Mouse (Mus musculus) limb, embryonic 12.5 days (tissue): ENCODE results near the gene Il15. TPM values are rescaled to one million over a fixed set of nuclear protein-coding genes. Genes with fewer than 3 reads are reported as not detected.

Experiments
- ATAC-seq: fragments of 200-750 bp; cut with Nextera tagmentation; 2 replicates; pipeline ENCODE4 v1.8.0; 2017; ENCODE audit warnings: low read depth, moderate TSS enrichment; ENCODE audit not compliant: insufficient number of reproducible peaks, insufficient read depth, low FRiP score, low TSS enrichment
- H3K27ac ChIP-seq: fragments of 300-500 bp; sonication (generic); 2 replicates; pipeline ENCODE4 v1.5.1; 2016; ENCODE audit warnings: mild to moderate bottlenecking, moderate library complexity
- H3K27me3 ChIP-seq: fragments of 300-500 bp; sonication (generic); 2 replicates; pipeline ENCODE4 v1.6.1; 2016; ENCODE audit warnings: mild to moderate bottlenecking, moderate library complexity
- H3K36me3 ChIP-seq: fragments of 300-500 bp; sonication (generic); 2 replicates; pipeline ENCODE4 v1.6.1; 2016; ENCODE audit warnings: mild to moderate bottlenecking, moderate library complexity
- H3K4me1 ChIP-seq: fragments of 300-500 bp; sonication (generic); replicated peaks from 2 replicates; pipeline ENCODE4 v1.6.1; 2016
- H3K4me2 ChIP-seq: fragments of 300-500 bp; sonication (generic); 2 replicates; pipeline ENCODE4 v1.6.1; 2016; ENCODE audit warnings: mild to moderate bottlenecking, moderate library complexity
- H3K4me3 ChIP-seq: fragments of 300-500 bp; sonication (generic); replicated peaks from 2 replicates; pipeline ENCODE4 v1.5.1; 2016; ENCODE audit warnings: mild to moderate bottlenecking
- H3K9ac ChIP-seq: fragments of 300-500 bp; sonication (generic); replicated peaks from 2 replicates; pipeline ENCODE4 v1.6.1; 2016; ENCODE audit warnings: mild to moderate bottlenecking, moderate library complexity
- H3K9me3 ChIP-seq: fragments of 300-500 bp; sonication (generic); 2 replicates; pipeline ENCODE4 v1.6.1; 2016; ENCODE audit warnings: mild to moderate bottlenecking, moderate library complexity
- WGBS: fragments of 180-500 bp; shearing (Covaris S2); methylation state at CpG from one replicate; pipeline ENCODE4 v1.1.7; 2016; 5-methylcytosine and 5-hydroxymethylcytosine counted together
- polyA plus RNA-seq: library from polyadenylated mRNA; unstranded; fragments of >200 nt; fragmentation: Nextera tagmentation; extraction: Ambion mirVana; gene quantifications from 2 replicates; pipeline ENCODE4 v1.2.1, GENCODE M21; 2016

The Il15 gene
- polyA plus RNA-seq, 1 experiment from 2014 or later: 3.1 TPM

- Histone ChIP-seq H3K4me2 (no peak overlapping the region), H3K4me1 (peaks cover 8% of the 10 kb centered on the region), H3K4me3 (no peak overlapping the region), H3K9me3 (no peaks in the 10 kb centered on the region), H3K36me3 (no peaks in the 10 kb centered on the region), H3K27me3 (no peaks in the 10 kb centered on the region), H3K27ac (no peak overlapping the region), H3K9ac (no peak overlapping the region)
- ATAC-seq: no peak
- 45% methylated on average over 2 of the region's 2 CpGs for WGBS
Observed at GRCm38 (mm10) chr8:82356091-82356490, 46.9 kb downstream of the Il15 start.

- no peak overlapping the region for H3K4me3 ChIP-seq
- no peaks in the 10 kb centered on the region for H3K36me3 ChIP-seq
- no peak for ATAC-seq
- H3K4me2 ChIP-seq: no peak overlapping the region
- peaks cover 8% of the 10 kb centered on the region for H3K4me1 ChIP-seq
- no peak overlapping the region for H3K27ac ChIP-seq
- H3K9me3 ChIP-seq: no peaks in the 10 kb centered on the region
- WGBS: 66% methylated on average over 1 of the region's 1 CpGs
- no peak overlapping the region for H3K9ac ChIP-seq
- H3K27me3 ChIP-seq: no peaks in the 10 kb centered on the region
Observed at GRCm38 (mm10) chr8:82351268-82351943, 51.6 kb downstream of the Il15 start.

- H3K9ac ChIP-seq: no peak overlapping the region
Observed at GRCm38 (mm10) chr8:82349299-82349698, 53.7 kb downstream of the Il15 start.

GRCm38 (mm10) chr8:82346485-82346884, 56.5 kb downstream of the Il15 start:
- no peak for ATAC-seq
- Histone ChIP-seq H3K27me3 (no peaks in the 10 kb centered on the region), H3K9me3 (no peaks in the 10 kb centered on the region), H3K4me2 (no peak overlapping the region), H3K36me3 (no peaks in the 10 kb centered on the region), H3K9ac (no peak overlapping the region), H3K27ac (no peak overlapping the region), H3K4me1 (no peaks in the 10 kb centered on the region), H3K4me3 (no peak overlapping the region)
- WGBS: 83% methylated on average over 3 of the region's 3 CpGs

More at GRCm38 (mm10) chr8:82349299-82349698, 53.7 kb downstream of the Il15 start:
- ATAC-seq: no peak
- no peak overlapping the region for H3K4me3 ChIP-seq
- no peak overlapping the region for H3K27ac ChIP-seq
- no peaks in the 10 kb centered on the region for H3K27me3 ChIP-seq
- no peak overlapping the region for H3K4me2 ChIP-seq
- no peaks in the 10 kb centered on the region for H3K9me3 ChIP-seq
- H3K36me3 ChIP-seq: no peaks in the 10 kb centered on the region
- peaks cover 6% of the 10 kb centered on the region for H3K4me1 ChIP-seq
- WGBS: 28% methylated on average over 2 of the region's 2 CpGs

GRCm38 (mm10) chr8:82331675-82332234, 71.3 kb downstream of the Il15 start:
- Histone ChIP-seq H3K27ac (no peak overlapping the region), H3K9me3 (no peaks in the 10 kb centered on the region), H3K4me1 (no peaks in the 10 kb centered on the region), H3K36me3 (no peaks in the 10 kb centered on the region), H3K9ac (no peak overlapping the region), H3K27me3 (no peaks in the 10 kb centered on the region), H3K4me2 (no peak overlapping the region), H3K4me3 (no peak overlapping the region)
- no peak for ATAC-seq
- WGBS: 87% methylated on average over 8 of the region's 8 CpGs

- 44% methylated on average over 2 of the region's 2 CpGs for WGBS
- H3K9ac ChIP-seq: no peak overlapping the region
Observed at GRCm38 (mm10) chr8:82327986-82328652, 74.9 kb downstream of the Il15 start.

GRCm38 (mm10) chr8:82326061-82326460, 77.0 kb downstream of the Il15 start:
- Histone ChIP-seq H3K27me3 (no peaks in the 10 kb centered on the region), H3K4me1 (no peaks in the 10 kb centered on the region), H3K27ac (no peak overlapping the region), H3K4me2 (no peak overlapping the region), H3K9ac (no peak overlapping the region), H3K4me3 (no peak overlapping the region), H3K36me3 (no peaks in the 10 kb centered on the region), H3K9me3 (no peaks in the 10 kb centered on the region)
- no peak for ATAC-seq
- WGBS: 83% methylated on average over 1 of the region's 1 CpGs

More at GRCm38 (mm10) chr8:82327986-82328652, 74.9 kb downstream of the Il15 start:
- no peak overlapping the region for H3K27ac ChIP-seq
- H3K4me2 ChIP-seq: no peak overlapping the region
- no peaks in the 10 kb centered on the region for H3K4me1 ChIP-seq
- no peaks in the 10 kb centered on the region for H3K36me3 ChIP-seq
- no peaks in the 10 kb centered on the region for H3K27me3 ChIP-seq
- H3K4me3 ChIP-seq: no peak overlapping the region
- no peaks in the 10 kb centered on the region for H3K9me3 ChIP-seq
- ATAC-seq: no peak

- Histone ChIP-seq H3K4me2 (no peak overlapping the region), H3K4me3 (no peak overlapping the region), H3K9me3 (no peaks in the 10 kb centered on the region), H3K9ac (no peak overlapping the region), H3K27ac (no peak overlapping the region), H3K27me3 (no peaks in the 10 kb centered on the region), H3K4me1 (no peaks in the 10 kb centered on the region), H3K36me3 (no peaks in the 10 kb centered on the region)
- no peak for ATAC-seq
- 68% methylated on average over 6 of the region's 6 CpGs for WGBS
Observed at GRCm38 (mm10) chr8:82325586-82325985, 77.4 kb downstream of the Il15 start.

GRCm38 (mm10) chr8:82317446-82317845, 85.6 kb downstream of the Il15 start:
- 80% methylated on average over 3 of the region's 3 CpGs for WGBS
- no peak for ATAC-seq
- Histone ChIP-seq H3K9me3 (no peaks in the 10 kb centered on the region), H3K36me3 (no peaks in the 10 kb centered on the region), H3K9ac (no peak overlapping the region), H3K4me3 (no peak overlapping the region), H3K27ac (no peak overlapping the region), H3K4me1 (no peaks in the 10 kb centered on the region), H3K4me2 (no peak overlapping the region), H3K27me3 (no peaks in the 10 kb centered on the region)

- Histone ChIP-seq H3K4me1 (no peaks in the 10 kb centered on the region), H3K27ac (no peak overlapping the region), H3K9ac (no peak overlapping the region), H3K4me3 (no peak overlapping the region), H3K36me3 (no peaks in the 10 kb centered on the region), H3K4me2 (no peak overlapping the region), H3K27me3 (no peaks in the 10 kb centered on the region), H3K9me3 (no peaks in the 10 kb centered on the region)
- 67% methylated on average over 1 of the region's 1 CpGs for WGBS
- no peak for ATAC-seq
Observed at GRCm38 (mm10) chr8:82306424-82306823, 96.6 kb downstream of the Il15 start.

- no peak overlapping the region for H3K27ac ChIP-seq
- no peak overlapping the region for H3K4me2 ChIP-seq
- H3K9me3 ChIP-seq: no peaks in the 10 kb centered on the region
- no peaks in the 10 kb centered on the region for H3K4me1 ChIP-seq
- H3K27me3 ChIP-seq: no peaks in the 10 kb centered on the region
- no peaks in the 10 kb centered on the region for H3K36me3 ChIP-seq
- H3K9ac ChIP-seq: no peak overlapping the region
- no peak for ATAC-seq
- 82% methylated on average over 2 of the region's 2 CpGs for WGBS
- no peak overlapping the region for H3K4me3 ChIP-seq
Observed at GRCm38 (mm10) chr8:82296256-82296655, 106.8 kb downstream of the Il15 start.
